Mouse (Mus musculus): ENCODE measurements around the gene Ubap2. TPM values are rescaled to one million over a fixed set of nuclear protein-coding genes. Genes with fewer than 3 reads are reported as not detected.

Ubap2 gene
- polyA plus RNA-seq, 1 experiment from 2014 or later: 67.3 TPM

DNA sequence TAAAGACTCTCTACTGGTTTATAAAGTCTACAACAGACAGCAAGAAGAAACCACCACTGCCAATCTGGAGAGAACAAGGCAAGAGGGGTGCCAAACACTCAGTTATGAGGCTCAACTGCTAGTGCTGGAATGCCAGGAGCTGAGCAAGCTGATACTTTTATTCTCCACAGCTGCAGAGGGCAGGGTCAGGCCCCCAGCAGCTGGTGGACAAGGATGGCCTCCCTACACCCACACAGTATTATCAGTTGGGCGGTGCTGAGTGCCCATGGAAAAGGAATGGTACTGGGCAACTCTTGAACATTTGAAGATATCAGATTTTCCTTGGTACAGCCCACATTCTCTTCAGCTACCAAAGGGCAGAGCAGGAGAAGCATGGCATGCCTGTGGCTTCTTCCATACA, 17.2 kb downstream of the Ubap2 start:
- no peak for DNase-seq (ENCODE audit: low spot score)
- Histone ChIP-seq H3K4me1 (ENCODE audit: control insufficient read depth, insufficient read depth, low read length) (no peaks in the 10 kb centered on the region), H3K9me3 (replicated peaks; ENCODE audit: control insufficient read depth, low read length) (no peaks in the 10 kb centered on the region), H3K4me2 (ENCODE audit: low read depth, low read length) (no peak overlapping the region), H3K27me3 (ENCODE audit: control insufficient read depth, insufficient read depth, low read length) (no peaks in the 10 kb centered on the region), H3K4me3 (ENCODE audit: low read depth, low read length) (no peak overlapping the region), H3K9ac (replicated peaks; ENCODE audit: low read length) (no peak overlapping the region), H3K36me3 (replicated peaks; ENCODE audit: control insufficient read depth, insufficient read depth, low read depth, low read length) (no peaks in the 10 kb centered on the region), H3K27ac (replicated peaks; ENCODE audit: low read depth, low read length) (no peak overlapping the region)
- WGBS: 87% methylated on average over 1 of the region's 1 CpGs
- ATAC-seq (replicated peaks; ENCODE audit: insufficient number of reproducible peaks, low FRiP score, low TSS enrichment, low read depth): no peak

DNA sequence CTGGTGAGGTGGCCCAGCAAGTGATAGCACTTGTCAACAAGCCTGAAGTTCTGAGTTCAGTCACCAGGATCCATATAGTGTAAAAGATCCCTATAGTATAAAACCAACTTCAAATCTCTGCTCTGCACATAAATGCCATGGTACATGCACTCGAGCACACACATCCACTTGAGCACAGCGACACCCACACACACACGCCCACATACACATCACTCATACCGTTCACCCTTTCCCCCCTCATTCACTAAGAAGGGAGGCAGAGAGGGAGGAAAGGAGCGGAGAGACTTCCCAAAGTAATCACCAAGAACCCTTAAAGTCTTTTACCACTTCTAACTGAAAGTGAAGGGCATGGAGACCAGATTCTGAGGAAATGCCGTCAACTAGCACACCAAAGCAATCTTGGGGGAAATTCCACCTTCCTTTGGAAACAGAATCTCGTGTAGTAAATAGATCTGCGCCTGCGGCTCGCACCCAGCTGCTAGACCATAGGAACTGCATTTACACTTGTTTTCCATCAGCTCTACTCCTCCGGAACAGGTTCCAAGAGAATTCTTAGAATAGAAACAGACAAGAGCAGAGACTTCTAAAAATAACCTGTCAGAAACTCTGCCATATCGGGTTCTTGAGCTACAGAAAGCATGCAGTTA, 19.3 kb downstream of the Ubap2 start:
- H3K36me3 ChIP-seq (replicated peaks; ENCODE audit: control insufficient read depth, insufficient read depth, low read depth, low read length): no peaks in the 10 kb centered on the region
- H3K9ac ChIP-seq (replicated peaks; ENCODE audit: low read length): no peak overlapping the region
- H3K4me1 ChIP-seq (ENCODE audit: control insufficient read depth, insufficient read depth, low read length): no peaks in the 10 kb centered on the region
- H3K9me3 ChIP-seq (replicated peaks; ENCODE audit: control insufficient read depth, low read length): no peaks in the 10 kb centered on the region
- no peak overlapping the region for H3K4me2 ChIP-seq (ENCODE audit: low read depth, low read length)
- no peak overlapping the region for H3K4me3 ChIP-seq (ENCODE audit: low read depth, low read length)
- WGBS: 91% methylated on average over 12 of the region's 12 CpGs
- DNase-seq (ENCODE audit: low spot score) (no peak), ATAC-seq (replicated peaks; ENCODE audit: insufficient number of reproducible peaks, low FRiP score, low TSS enrichment, low read depth) (no peak)
- no peak overlapping the region for H3K27ac ChIP-seq (replicated peaks; ENCODE audit: low read depth, low read length)
- no peaks in the 10 kb centered on the region for H3K27me3 ChIP-seq (ENCODE audit: control insufficient read depth, insufficient read depth, low read length)

DNA sequence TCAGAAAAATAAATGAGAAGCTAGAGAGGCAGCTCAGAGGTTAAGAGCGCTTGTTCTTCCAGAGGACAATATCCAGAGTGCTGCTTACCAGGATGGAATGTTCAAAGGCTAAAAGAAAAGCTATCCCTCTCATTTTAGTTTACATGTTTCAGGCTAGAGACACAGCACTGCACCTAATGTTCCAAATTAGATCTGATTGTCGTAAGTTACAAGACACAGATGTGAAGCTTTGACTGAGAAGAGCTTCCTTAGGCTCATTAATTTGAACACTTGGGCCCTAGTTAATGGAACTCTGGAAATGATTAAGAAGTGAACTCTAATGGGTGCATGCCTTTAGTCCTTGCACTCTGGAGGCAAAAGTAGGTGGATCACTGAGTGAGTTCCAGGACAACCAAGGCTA, 21.2 kb downstream of the Ubap2 start:
- no peaks in the 10 kb centered on the region for H3K27me3 ChIP-seq (ENCODE audit: control insufficient read depth, insufficient read depth, low read length)
- no peak for DNase-seq (ENCODE audit: low spot score)
- no peak overlapping the region for H3K4me3 ChIP-seq (ENCODE audit: low read depth, low read length)
- no peak overlapping the region for H3K9ac ChIP-seq (replicated peaks; ENCODE audit: low read length)
- 73% methylated on average over 2 of the region's 2 CpGs for WGBS
- H3K36me3 ChIP-seq (replicated peaks; ENCODE audit: control insufficient read depth, insufficient read depth, low read depth, low read length): no peaks in the 10 kb centered on the region
- no peaks in the 10 kb centered on the region for H3K4me1 ChIP-seq (ENCODE audit: control insufficient read depth, insufficient read depth, low read length)
- no peak overlapping the region for H3K4me2 ChIP-seq (ENCODE audit: low read depth, low read length)
- H3K27ac ChIP-seq (replicated peaks; ENCODE audit: low read depth, low read length): no peak overlapping the region
- no peak for ATAC-seq (replicated peaks; ENCODE audit: insufficient number of reproducible peaks, low FRiP score, low TSS enrichment, low read depth)
- H3K9me3 ChIP-seq (replicated peaks; ENCODE audit: control insufficient read depth, low read length): no peaks in the 10 kb centered on the region

- Histone ChIP-seq H3K27me3 (ENCODE audit: control insufficient read depth, insufficient read depth, low read length) (no peaks in the 10 kb centered on the region), H3K27ac (replicated peaks; ENCODE audit: low read depth, low read length) (no peak overlapping the region), H3K36me3 (replicated peaks; ENCODE audit: control insufficient read depth, insufficient read depth, low read depth, low read length) (peaks cover 8% of the 10 kb centered on the region; the same call in 1 of the 2 replicates), H3K4me3 (ENCODE audit: low read depth, low read length) (no peak overlapping the region), H3K4me2 (ENCODE audit: low read depth, low read length) (no peak overlapping the region), H3K4me1 (ENCODE audit: control insufficient read depth, insufficient read depth, low read length) (no peaks in the 10 kb centered on the region), H3K9ac (replicated peaks; ENCODE audit: low read length) (no peak overlapping the region), H3K9me3 (replicated peaks; ENCODE audit: control insufficient read depth, low read length) (no peaks in the 10 kb centered on the region)
- 91% methylated on average over 2 of the region's 2 CpGs for WGBS
- DNase-seq (ENCODE audit: low spot score): no peak
- no peak for ATAC-seq (replicated peaks; ENCODE audit: insufficient number of reproducible peaks, low FRiP score, low TSS enrichment, low read depth)
Measured at GRCm38 (mm10) chr4:41245408-41245807, 29.5 kb downstream of the Ubap2 start.

- Histone ChIP-seq H3K4me2 (ENCODE audit: low read depth, low read length) (no peak overlapping the region), H3K36me3 (replicated peaks; ENCODE audit: control insufficient read depth, insufficient read depth, low read depth, low read length) (peaks cover 8% of the 10 kb centered on the region; the same call in 1 of the 2 replicates), H3K9me3 (replicated peaks; ENCODE audit: control insufficient read depth, low read length) (no peaks in the 10 kb centered on the region), H3K9ac (replicated peaks; ENCODE audit: low read length) (no peak overlapping the region), H3K27ac (replicated peaks; ENCODE audit: low read depth, low read length) (no peak overlapping the region), H3K4me1 (ENCODE audit: control insufficient read depth, insufficient read depth, low read length) (no peaks in the 10 kb centered on the region), H3K4me3 (ENCODE audit: low read depth, low read length) (no peak overlapping the region), H3K27me3 (ENCODE audit: control insufficient read depth, insufficient read depth, low read length) (no peaks in the 10 kb centered on the region)
- no peak for DNase-seq (ENCODE audit: low spot score)
- WGBS: 82% methylated on average over 3 of the region's 3 CpGs
- ATAC-seq (replicated peaks; ENCODE audit: insufficient number of reproducible peaks, low FRiP score, low TSS enrichment, low read depth): no peak
Measured at GRCm38 (mm10) chr4:41240916-41241315, 34.0 kb downstream of the Ubap2 start.

DNA sequence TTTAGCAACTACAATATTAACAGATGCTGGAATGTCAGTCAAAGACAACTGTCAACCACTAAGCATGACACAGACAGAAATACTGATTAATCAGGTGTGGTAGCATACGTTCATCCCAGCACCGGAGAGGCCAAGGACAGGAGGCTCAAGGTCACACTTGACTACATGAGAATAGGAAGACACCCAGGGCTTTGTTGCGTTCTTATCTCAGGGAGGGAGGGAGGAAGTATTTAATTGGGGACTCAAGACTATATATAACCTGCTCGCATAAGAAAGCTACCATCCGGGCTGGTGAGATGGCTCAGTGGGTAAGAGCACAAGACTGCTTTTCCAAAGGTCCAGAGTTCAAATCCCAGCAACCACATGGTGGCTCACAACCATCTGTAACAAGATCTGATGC, 39.3 kb downstream of the Ubap2 start:
- no peaks in the 10 kb centered on the region for H3K4me1 ChIP-seq (ENCODE audit: control insufficient read depth, insufficient read depth, low read length)
- no peaks in the 10 kb centered on the region for H3K9me3 ChIP-seq (replicated peaks; ENCODE audit: control insufficient read depth, low read length)
- WGBS: 88% methylated on average over 5 of the region's 5 CpGs
- no peak for ATAC-seq (replicated peaks; ENCODE audit: insufficient number of reproducible peaks, low FRiP score, low TSS enrichment, low read depth)
- DNase-seq (ENCODE audit: low spot score): no peak
- H3K4me3 ChIP-seq (ENCODE audit: low read depth, low read length): no peak overlapping the region
- H3K27me3 ChIP-seq (ENCODE audit: control insufficient read depth, insufficient read depth, low read length): no peaks in the 10 kb centered on the region
- no peak overlapping the region for H3K9ac ChIP-seq (replicated peaks; ENCODE audit: low read length)
- no peak overlapping the region for H3K4me2 ChIP-seq (ENCODE audit: low read depth, low read length)
- H3K27ac ChIP-seq (replicated peaks; ENCODE audit: low read depth, low read length): no peak overlapping the region
- H3K36me3 ChIP-seq (replicated peaks; ENCODE audit: control insufficient read depth, insufficient read depth, low read depth, low read length): peaks cover 15% of the 10 kb centered on the region

GRCm38 (mm10) chr4:41226351-41226750, 48.6 kb downstream of the Ubap2 start:
- H3K9ac ChIP-seq (replicated peaks; ENCODE audit: low read length): no peak overlapping the region
- H3K4me1 ChIP-seq (ENCODE audit: control insufficient read depth, insufficient read depth, low read length): no peaks in the 10 kb centered on the region
- ATAC-seq (replicated peaks; ENCODE audit: insufficient number of reproducible peaks, low FRiP score, low TSS enrichment, low read depth): no peak
- peaks cover 6% of the 10 kb centered on the region for H3K36me3 ChIP-seq (replicated peaks; ENCODE audit: control insufficient read depth, insufficient read depth, low read depth, low read length)
- H3K4me3 ChIP-seq (ENCODE audit: low read depth, low read length): no peak overlapping the region
- WGBS: 92% methylated on average over 3 of the region's 3 CpGs
- no peak overlapping the region for H3K27ac ChIP-seq (replicated peaks; ENCODE audit: low read depth, low read length)
- H3K4me2 ChIP-seq (ENCODE audit: low read depth, low read length): no peak overlapping the region
- H3K9me3 ChIP-seq (replicated peaks; ENCODE audit: control insufficient read depth, low read length): no peaks in the 10 kb centered on the region
- peak; percentile 52 for DNase-seq (ENCODE audit: low spot score)
- H3K27me3 ChIP-seq (ENCODE audit: control insufficient read depth, insufficient read depth, low read length): no peaks in the 10 kb centered on the region

DNA sequence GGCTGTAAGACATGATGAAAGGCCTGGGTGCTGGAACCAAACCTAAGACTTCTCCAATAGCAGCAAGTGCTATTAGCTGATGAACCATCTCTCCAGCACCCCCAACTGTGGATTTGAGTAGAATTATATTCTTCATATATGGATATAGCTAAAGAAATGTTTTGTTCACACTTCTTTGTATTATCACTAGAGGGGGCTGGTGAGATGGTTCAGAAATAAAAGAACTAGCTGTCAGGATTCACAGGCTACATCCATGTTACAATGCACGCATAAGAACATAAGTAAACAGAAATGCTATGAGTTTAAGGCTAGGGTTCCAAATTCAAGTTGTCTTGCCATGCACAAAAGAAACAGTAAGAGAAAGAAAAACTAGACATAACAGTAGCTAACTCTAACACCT, 49.5 kb downstream of the Ubap2 start:
- H3K4me3 ChIP-seq (ENCODE audit: low read depth, low read length): no peak overlapping the region
- no peaks in the 10 kb centered on the region for H3K27me3 ChIP-seq (ENCODE audit: control insufficient read depth, insufficient read depth, low read length)
- H3K4me2 ChIP-seq (ENCODE audit: low read depth, low read length): no peak overlapping the region
- peaks cover 8% of the 10 kb centered on the region for H3K36me3 ChIP-seq (replicated peaks; ENCODE audit: control insufficient read depth, insufficient read depth, low read depth, low read length)
- H3K9me3 ChIP-seq (replicated peaks; ENCODE audit: control insufficient read depth, low read length): no peaks in the 10 kb centered on the region
- no peak overlapping the region for H3K27ac ChIP-seq (replicated peaks; ENCODE audit: low read depth, low read length)
- WGBS: 97% methylated on average over 1 of the region's 1 CpGs
- no peak for ATAC-seq (replicated peaks; ENCODE audit: insufficient number of reproducible peaks, low FRiP score, low TSS enrichment, low read depth)
- DNase-seq (ENCODE audit: low spot score): peak; percentile 36
- H3K9ac ChIP-seq (replicated peaks; ENCODE audit: low read length): no peak overlapping the region
- H3K4me1 ChIP-seq (ENCODE audit: control insufficient read depth, insufficient read depth, low read length): no peaks in the 10 kb centered on the region
